Mouse (Mus musculus): ENCODE data around the gene Sall2.
A peak's percentile ranks its signal among the peaks of the same experiment; 100 is the strongest.
"Not testable (repeated sequence)": the region's sequence is repeated elsewhere in the genome, so short reads cannot be mapped to it uniquely, and the experiment has no call there.

Gene Sall2

GRCm38 (mm10) chr14:52303517-52303916 is 25.0 kb downstream of the Sall2 start:
- not testable (repeated sequence) for DNase-seq (ENCODE audit: low spot score in 2 of 2)

GRCm38 (mm10) chr14:52295558-52296264 is 32.9 kb downstream of the Sall2 start:
- DNase-seq (ENCODE audit: low spot score in 2 of 2), result no peak

- DNase-seq (ENCODE audit: low spot score in 2 of 2), result no peak
Observed at GRCm38 (mm10) chr14:52284191-52284590, 44.4 kb downstream of the Sall2 start.

- no peak for DNase-seq (ENCODE audit: low spot score in 2 of 2)
Observed at GRCm38 (mm10) chr14:52283629-52284028, 44.9 kb downstream of the Sall2 start.

GRCm38 (mm10) chr14:52279747-52280120 is 48.8 kb downstream of the Sall2 start:
- no peak for DNase-seq (ENCODE audit: low spot score in 2 of 2)

GRCm38 (mm10) chr14:52278932-52279746 is 49.4 kb downstream of the Sall2 start, which contains the start of the genes Tox4 and Rab2b:
TSS of gene Tox4 (plus strand) at chr14:52279146.
TSS of gene Rab2b (minus strand) at chr14:52279545.
- DNase-seq (ENCODE audit: low spot score in 2 of 2), result peak; percentile 99

GRCm38 (mm10) chr14:52277210-52277609 is 51.4 kb downstream of the Sall2 start:
- DNase-seq (ENCODE audit: low spot score in 2 of 2), result no peak

GRCm38 (mm10) chr14:52272781-52273180 is 55.8 kb downstream of the Sall2 start:
- no peak for DNase-seq (ENCODE audit: low spot score in 2 of 2)
